Mouse (Mus musculus): Measurements from ENCODE around the gene Gpm6a.

- TF ChIP-seq CTCF (IDR thresholded peaks at IDR 0.05) (no peak), EP300 (IDR thresholded peaks at IDR 0.05) (no peak)
Measured at GRCm38 (mm10) chr8:54917710-54918109, 36.9 kb upstream of the Gpm6a start.
